Mouse (Mus musculus) T-helper 17 cell (primary cell): Measurements from ENCODE around the gene Npepps.
"Not testable (repeated sequence)": the region's sequence is repeated elsewhere in the genome, so short reads cannot be mapped to it uniquely, and the experiment has no call there.

ENCODE experiments used
- in situ Hi-C, 2 experiments: fragments of 300-600 bp; cut with MboI, MseI; formaldehyde crosslinking; loops; 1 replicate in 1 of 2; 2 replicates in 1 of 2; pipeline ENCODE4 v1.15.1; 2025; ENCODE audit warnings: high pct_unique_total_duplicates in 2 of 2

Npepps gene

GRCm38 (mm10) chr11:97280216-97280861 is at the start of gene Npepps:
TSS of gene Npepps (minus strand) at chr11:97280638.
- in situ Hi-C loops = no loop called here

DNA sequence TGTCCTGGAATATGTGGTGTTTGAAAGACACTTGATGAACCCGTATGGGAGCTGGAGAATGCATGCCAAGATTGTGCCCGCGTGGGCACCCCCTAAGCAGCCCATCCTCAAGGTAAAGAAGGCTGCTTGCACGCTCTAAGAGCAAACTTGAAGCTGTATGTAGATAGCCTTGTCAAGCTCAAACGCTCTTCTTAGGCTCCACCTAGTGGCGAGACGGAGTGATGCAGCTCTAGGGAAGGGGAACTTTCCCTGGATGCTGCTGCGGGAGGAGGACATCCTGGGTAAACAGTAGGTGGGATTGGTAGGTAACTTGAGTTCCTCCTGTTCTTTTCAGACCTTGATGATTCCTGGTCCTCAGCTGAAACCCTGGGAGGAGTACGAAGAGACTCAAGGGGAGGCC is 47.7 kb upstream of the Npepps start:
- in situ Hi-C loops = no loop called here

DNA sequence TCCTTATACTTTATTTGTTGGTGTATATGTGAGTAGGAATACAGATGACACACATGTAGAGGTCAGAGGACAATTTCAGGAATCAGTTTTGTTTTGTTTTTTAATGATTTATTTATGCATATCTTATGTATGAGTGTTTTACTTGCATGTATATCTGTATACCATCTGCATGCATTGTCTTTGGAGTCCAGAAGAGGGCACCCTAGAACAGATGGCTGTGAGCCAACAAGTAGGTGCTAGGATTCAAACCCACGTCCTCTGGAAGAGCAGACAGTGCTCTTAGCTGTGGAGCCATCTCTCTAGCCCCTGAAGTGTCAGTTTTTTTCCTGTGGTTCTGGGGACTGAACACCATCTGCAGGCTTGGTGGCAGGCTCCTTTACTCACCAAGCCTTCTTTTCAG is 44.8 kb upstream of the Npepps start:
- in situ Hi-C loops = no loop called here

- in situ Hi-C loops = not testable (repeated sequence)
These were observed 41.6 kb upstream of the Npepps start for GRCm38 (mm10) chr11:97321894-97322600.

- in situ Hi-C loops = no loop called here
These were observed 40.8 kb upstream of the Npepps start for GRCm38 (mm10) chr11:97321197-97321596.

- in situ Hi-C loops = loop anchor here in 1 of 2 experiments (5.0 kb wide), 1 partner anchor 39 kb away; no protein-coding TSS in a partner anchor
These were observed 35.4 kb upstream of the Npepps start, which contains the start of gene Mrpl45 for GRCm38 (mm10) chr11:97315504-97316503. TSS of gene Mrpl45 (plus strand) at chr11:97315716.

DNA sequence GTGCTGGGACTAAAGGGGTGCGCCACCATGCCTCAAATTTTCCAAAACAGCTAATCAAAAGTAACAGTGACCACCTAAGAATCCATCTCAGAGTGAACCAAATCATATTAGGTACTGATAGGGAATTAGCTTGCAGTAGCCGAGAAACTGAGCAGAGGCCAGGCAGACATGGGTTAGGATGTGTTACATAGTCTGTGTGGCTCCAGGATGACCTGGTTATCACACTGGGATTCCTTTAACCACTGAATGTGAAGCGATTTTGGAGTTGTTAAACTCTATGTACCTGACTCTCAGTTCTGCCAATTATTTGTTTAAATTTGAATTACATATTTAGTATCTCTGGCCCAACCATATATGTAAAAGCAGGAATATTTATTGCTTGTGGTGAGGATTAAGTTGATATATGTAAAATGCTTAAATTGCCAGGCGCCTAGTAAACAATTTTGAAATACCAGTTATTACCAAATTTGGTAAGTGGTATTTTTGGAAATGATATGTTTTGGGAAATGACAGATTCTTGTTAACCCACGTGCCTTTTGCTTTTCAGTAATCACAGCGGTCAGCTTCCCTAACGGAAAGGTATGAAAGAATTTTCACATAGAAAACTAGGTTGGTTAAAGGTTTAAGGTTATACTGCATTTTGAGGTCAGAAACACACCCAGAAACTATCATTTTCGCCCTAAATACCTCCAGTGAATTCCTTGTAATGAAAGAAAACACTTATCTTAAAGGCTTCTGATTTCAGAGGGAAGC is 34.5 kb upstream of the Npepps start:
- in situ Hi-C loops = loop anchor here (5.0 kb wide), 1 partner anchor 38 kb away; no protein-coding TSS in a partner anchor

- in situ Hi-C loops = loop anchor here in 1 of 2 experiments (5.0 kb wide), 1 partner anchor 37 kb away; no protein-coding TSS in a partner anchor
These were observed 33.7 kb upstream of the Npepps start for GRCm38 (mm10) chr11:97314110-97314509.

GRCm38 (mm10) chr11:97312871-97313270 is 32.4 kb upstream of the Npepps start:
- in situ Hi-C loops = loop anchor here in 1 of 2 experiments (5.0 kb wide), 1 partner anchor 36 kb away; no protein-coding TSS in a partner anchor

DNA sequence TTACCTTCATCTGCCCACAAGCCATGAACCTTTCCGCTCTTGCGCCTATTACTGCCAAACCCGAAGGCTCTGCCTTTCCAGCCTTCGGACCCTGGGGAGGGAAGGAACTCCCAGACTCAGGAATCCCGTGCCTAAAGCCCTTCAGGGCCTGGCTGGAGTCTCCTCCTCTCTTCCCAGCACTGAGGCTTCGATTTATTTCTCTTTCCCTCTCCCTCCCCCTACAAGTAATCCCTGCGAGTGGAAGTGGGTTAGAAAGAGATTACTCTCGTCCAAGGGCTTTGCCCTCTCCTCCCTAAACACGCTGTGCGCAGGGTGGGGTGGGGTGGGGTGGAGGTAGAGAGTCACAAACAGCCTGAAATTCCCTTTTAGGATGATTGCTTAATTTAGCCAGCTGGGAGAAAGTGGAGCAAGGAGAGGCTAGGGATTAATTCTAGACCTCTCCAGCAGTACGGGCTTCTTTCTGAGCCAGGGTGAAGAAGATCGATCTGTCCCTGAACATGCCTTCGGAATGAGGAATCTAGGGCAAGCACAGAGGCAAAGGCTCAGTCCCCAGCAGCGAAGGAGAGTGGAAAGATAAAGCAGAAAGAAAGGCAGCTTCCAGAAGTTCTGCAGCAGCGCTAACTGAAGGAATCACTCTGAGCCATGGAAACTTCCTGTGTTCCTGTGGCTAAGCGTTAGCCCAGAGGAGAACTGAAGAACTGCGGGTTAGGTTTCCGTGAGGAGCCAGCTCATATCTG is 30.6 kb upstream of the Npepps start:
- in situ Hi-C loops = loop anchor here in 1 of 2 experiments (5.0 kb wide), 1 partner anchor 34 kb away; no protein-coding TSS in a partner anchor

DNA sequence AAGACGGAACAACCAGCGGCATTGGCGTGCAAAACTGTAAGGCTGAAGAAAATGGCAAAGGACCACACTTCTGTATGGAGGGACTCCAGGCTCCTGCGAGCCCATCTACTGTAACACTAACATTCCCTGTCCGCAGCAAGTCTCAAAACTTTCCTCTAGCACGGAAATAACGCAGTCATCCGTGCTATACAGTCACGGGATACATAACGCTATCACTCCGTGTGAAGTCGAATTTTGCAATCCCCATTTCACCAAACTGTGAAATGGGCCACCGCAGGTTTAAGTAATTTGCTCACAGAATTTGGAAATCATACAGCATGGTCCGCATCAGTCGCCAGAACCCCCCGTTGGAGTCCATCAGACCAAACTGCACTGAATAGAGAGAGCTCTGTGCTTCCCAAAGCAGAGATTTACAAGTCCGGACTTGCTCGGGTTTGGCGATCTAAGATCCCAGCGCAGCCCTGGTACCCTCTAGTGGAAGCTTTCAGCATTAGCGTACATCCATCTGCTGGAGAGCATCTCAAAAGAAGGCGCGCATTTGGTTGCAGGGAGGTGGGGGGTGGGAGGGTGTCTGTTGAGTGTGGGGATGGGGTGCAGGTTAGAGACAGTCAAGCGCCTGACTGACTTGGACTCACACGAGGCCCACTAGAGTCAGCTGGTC is 29.6 kb upstream of the Npepps start:
- in situ Hi-C loops = loop anchor here in 1 of 2 experiments (5.0 kb wide), 1 partner anchor 33 kb away; no protein-coding TSS in a partner anchor

DNA sequence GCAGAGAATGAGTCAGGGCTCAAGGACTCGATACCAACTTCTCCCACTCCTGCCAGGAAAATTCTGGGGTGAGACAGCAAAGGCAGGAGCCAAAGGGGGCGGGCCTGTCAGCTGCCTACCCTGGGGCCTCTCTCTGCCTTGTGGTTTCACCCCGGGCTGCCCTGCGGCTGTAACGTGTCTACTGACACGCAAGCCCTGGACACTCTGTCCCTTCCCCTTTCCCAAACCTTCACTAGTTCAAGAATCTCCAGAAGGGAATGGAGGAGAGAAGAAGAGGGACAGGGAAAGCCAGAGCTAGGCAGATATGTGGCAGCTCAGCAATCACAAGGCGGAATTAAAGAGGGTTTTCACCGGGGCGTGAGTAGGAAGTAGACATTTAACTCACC is 29.0 kb upstream of the Npepps start:
- in situ Hi-C loops = no loop called here

- in situ Hi-C loops = no loop called here
These were observed 28.5 kb upstream of the Npepps start for GRCm38 (mm10) chr11:97308806-97309450.

- in situ Hi-C loops = no loop called here
These were observed 27.0 kb upstream of the Npepps start for GRCm38 (mm10) chr11:97307294-97308069.

- in situ Hi-C loops = no loop called here
These were observed 24.2 kb upstream of the Npepps start for GRCm38 (mm10) chr11:97304631-97305030.

DNA sequence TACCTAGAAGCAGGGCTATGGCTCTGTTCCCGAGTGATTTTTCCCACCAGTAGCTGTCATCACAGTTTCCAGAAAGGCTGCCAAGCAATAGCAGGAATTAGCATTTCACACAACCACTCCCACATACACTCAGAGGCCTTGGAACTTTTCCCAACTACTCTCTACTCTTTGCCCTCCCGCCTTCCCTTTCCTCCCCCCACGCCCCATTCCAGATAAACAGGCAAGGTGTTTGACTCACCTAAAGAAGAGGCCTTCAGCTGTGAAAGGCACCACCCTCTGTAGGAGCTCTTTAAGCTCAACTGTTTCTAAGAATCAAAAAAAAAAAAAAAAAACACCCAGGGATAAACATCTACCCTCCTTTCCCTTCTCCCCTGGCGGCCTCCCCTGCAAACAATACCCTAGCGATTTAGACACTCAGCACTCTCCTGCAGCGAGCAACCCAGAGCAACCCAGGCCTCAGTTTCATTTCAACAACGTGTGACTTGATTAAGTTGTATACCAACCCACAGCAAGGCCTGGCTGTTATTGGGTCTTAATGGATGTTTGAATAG is 21.9 kb upstream of the Npepps start:
- in situ Hi-C loops = no loop called here

DNA sequence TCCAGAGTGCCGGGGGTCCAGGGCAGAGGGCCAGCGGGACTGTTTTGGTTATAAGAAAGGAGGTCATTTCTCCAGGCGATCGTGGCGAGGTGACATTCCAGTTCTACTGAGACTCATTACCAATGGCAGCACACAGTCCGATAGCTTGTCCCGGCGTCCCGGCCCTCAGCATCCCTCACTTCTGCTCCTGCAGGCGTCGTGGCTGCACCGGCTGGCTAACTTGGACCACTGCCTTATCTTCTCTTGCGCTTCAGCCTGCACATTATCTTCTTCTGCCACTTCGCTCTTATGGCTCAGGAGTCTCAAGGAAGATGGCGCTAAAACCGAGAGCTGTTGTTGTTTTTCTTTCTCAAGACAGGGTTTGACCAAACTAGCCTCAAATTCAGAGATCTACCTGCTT is 21.0 kb upstream of the Npepps start:
- in situ Hi-C loops = no loop called here

GRCm38 (mm10) chr11:97299939-97300338 is 19.5 kb upstream of the Npepps start:
- in situ Hi-C loops = no loop called here
